Mouse (Mus musculus): ENCODE measurements at regions not wholly inside any gene's neighbourhood (a gene's known extent, or its start where the extent isn't known, plus 50 kb on each side); places are given as distances from the start of the nearest gene placed in this dataset.

GRCm38 (mm10) chr2:173352756-173353139 is 76.4 kb upstream of the Pmepa1 start:
- TF ChIP-seq POLR2A (IDR thresholded peaks at IDR 0.05; ENCODE audit: low read depth, low read length), result no peak
- no peak for TF ChIP-seq CTCF (conservative IDR thresholded peaks at IDR 0.05; ENCODE audit: insufficient read depth, insufficient read length, low read depth, low read length)
